Mouse (Mus musculus): ENCODE data around the gene Foxa1. TPM values are rescaled to one million over a fixed set of nuclear protein-coding genes. Genes with fewer than 3 reads are reported as not detected.
A peak's percentile ranks its signal among the peaks of the same experiment; 100 is the strongest.

Gene Foxa1
- polyA plus RNA-seq, 1 experiment from 2014 or later: 4.0 TPM

GRCm38 (mm10) chr12:57552286-57552685 lies 5.6 kb upstream of the Foxa1 start:
- TF ChIP-seq CTCF (IDR thresholded peaks at IDR 0.05; ENCODE audit: low read depth): no peak
- 17% methylated on average over 3 of the region's 3 CpGs for WGBS
- Histone ChIP-seq H3K36me3 (ENCODE audit: control insufficient read depth, insufficient read depth) (no peaks in the 10 kb centered on the region), H3K27ac (ENCODE audit: low read depth, low read length) (no peak overlapping the region), H3K27me3 (replicated peaks; ENCODE audit: control insufficient read depth, insufficient read depth, low read length) (peaks cover 54% of the 10 kb centered on the region), H3K9ac (ENCODE audit: low read depth, low read length) (no peak overlapping the region), H3K4me3 (ENCODE audit: low read depth, low read length) (no peak overlapping the region), H3K4me1 (replicated peaks; ENCODE audit: control insufficient read depth, insufficient read depth, low read length) (no peaks in the 10 kb centered on the region), H3K9me3 (ENCODE audit: control insufficient read depth) (no peaks in the 10 kb centered on the region), H3K4me2 (replicated peaks; ENCODE audit: low read depth) (no peak overlapping the region)
- no peak for ATAC-seq

GRCm38 (mm10) chr12:57550881-57551280 lies 4.2 kb upstream of the Foxa1 start:
- H3K36me3 ChIP-seq (ENCODE audit: control insufficient read depth, insufficient read depth): no peaks in the 10 kb centered on the region
- no peaks in the 10 kb centered on the region for H3K9me3 ChIP-seq (ENCODE audit: control insufficient read depth)
- WGBS: 35% methylated on average over 8 of the region's 8 CpGs
- H3K9ac ChIP-seq (ENCODE audit: low read depth, low read length): no peak overlapping the region
- no peak for ATAC-seq
- H3K27me3 ChIP-seq (replicated peaks; ENCODE audit: control insufficient read depth, insufficient read depth, low read length): peaks cover 62% of the 10 kb centered on the region
- H3K4me2 ChIP-seq (replicated peaks; ENCODE audit: low read depth): no peak overlapping the region
- TF ChIP-seq CTCF (IDR thresholded peaks at IDR 0.05; ENCODE audit: low read depth): no peak
- no peak overlapping the region for H3K4me3 ChIP-seq (ENCODE audit: low read depth, low read length)
- H3K4me1 ChIP-seq (replicated peaks; ENCODE audit: control insufficient read depth, insufficient read depth, low read length): no peaks in the 10 kb centered on the region
- H3K27ac ChIP-seq (ENCODE audit: low read depth, low read length): no peak overlapping the region

GRCm38 (mm10) chr12:57550181-57550808 lies 3.6 kb upstream of the Foxa1 start:
- Histone ChIP-seq H3K27me3 (replicated peaks; ENCODE audit: control insufficient read depth, insufficient read depth, low read length) (peaks cover 65% of the 10 kb centered on the region), H3K9ac (ENCODE audit: low read depth, low read length) (no peak overlapping the region), H3K4me1 (replicated peaks; ENCODE audit: control insufficient read depth, insufficient read depth, low read length) (no peaks in the 10 kb centered on the region), H3K27ac (ENCODE audit: low read depth, low read length) (no peak overlapping the region), H3K9me3 (ENCODE audit: control insufficient read depth) (no peaks in the 10 kb centered on the region), H3K36me3 (ENCODE audit: control insufficient read depth, insufficient read depth) (no peaks in the 10 kb centered on the region), H3K4me3 (ENCODE audit: low read depth, low read length) (no peak overlapping the region), H3K4me2 (replicated peaks; ENCODE audit: low read depth) (peak overlapping the region; percentile 33; the same call in 1 of the 2 replicates)
- TF ChIP-seq CTCF (IDR thresholded peaks at IDR 0.05; ENCODE audit: low read depth): no peak
- no peak for ATAC-seq
- 14% methylated on average over 31 of the region's 31 CpGs for whole genome bisulfite sequencing

GRCm38 (mm10) chr12:57549667-57550160 lies 3.0 kb upstream of the Foxa1 start:
- Histone ChIP-seq H3K27ac (ENCODE audit: low read depth, low read length) (no peak overlapping the region), H3K9me3 (ENCODE audit: control insufficient read depth) (no peaks in the 10 kb centered on the region), H3K36me3 (ENCODE audit: control insufficient read depth, insufficient read depth) (no peaks in the 10 kb centered on the region), H3K4me3 (ENCODE audit: low read depth, low read length) (no peak overlapping the region), H3K9ac (ENCODE audit: low read depth, low read length) (no peak overlapping the region), H3K27me3 (replicated peaks; ENCODE audit: control insufficient read depth, insufficient read depth, low read length) (peaks cover 68% of the 10 kb centered on the region), H3K4me1 (replicated peaks; ENCODE audit: control insufficient read depth, insufficient read depth, low read length) (no peaks in the 10 kb centered on the region), H3K4me2 (replicated peaks; ENCODE audit: low read depth) (peak overlapping the region; percentile 33; the same call in 1 of the 2 replicates)
- TF ChIP-seq CTCF (IDR thresholded peaks at IDR 0.05; ENCODE audit: low read depth): no peak
- no peak for ATAC-seq
- WGBS: 4% methylated on average over 15 of the region's 15 CpGs

DNA sequence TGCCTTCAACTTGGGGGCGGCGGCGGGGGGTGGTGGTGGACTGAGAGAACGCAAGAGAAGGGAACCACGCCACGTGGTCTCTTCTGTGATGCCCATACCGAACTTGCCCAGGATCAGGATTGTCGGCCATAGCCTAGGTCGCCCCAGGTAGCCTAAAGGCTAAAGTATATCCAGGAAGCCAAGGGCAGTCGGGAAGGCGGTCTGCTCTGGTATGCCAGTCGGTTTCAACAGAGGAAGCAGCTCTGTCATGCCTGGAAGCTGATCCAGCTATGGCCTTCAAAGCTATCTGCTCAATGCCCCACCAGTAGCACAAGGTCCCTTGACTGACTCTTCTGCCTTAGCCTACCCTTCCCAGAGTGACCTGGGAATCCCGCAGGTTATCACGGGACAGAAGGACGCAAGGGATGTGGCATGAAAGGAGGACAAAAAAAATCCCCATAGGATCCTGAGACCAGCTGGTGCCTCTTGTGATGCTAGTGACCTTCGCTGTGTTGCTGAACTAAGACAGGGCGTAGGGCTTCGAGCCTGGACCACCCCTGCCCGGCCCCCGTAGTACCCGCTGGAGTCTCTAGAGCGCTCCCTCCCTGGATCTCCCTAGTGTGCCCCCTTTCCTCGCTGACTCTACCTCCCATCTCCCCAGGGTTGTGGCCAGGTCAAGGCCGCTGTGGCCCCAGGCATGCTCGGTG lies 2.4 kb upstream of the Foxa1 start:
- H3K4me2 ChIP-seq (replicated peaks; ENCODE audit: low read depth): peak overlapping the region; percentile 33
- no peak for ATAC-seq
- no peaks in the 10 kb centered on the region for H3K9me3 ChIP-seq (ENCODE audit: control insufficient read depth)
- peaks cover 65% of the 10 kb centered on the region for H3K27me3 ChIP-seq (replicated peaks; ENCODE audit: control insufficient read depth, insufficient read depth, low read length)
- no peak for TF ChIP-seq CTCF (IDR thresholded peaks at IDR 0.05; ENCODE audit: low read depth)
- WGBS: 13% methylated on average over 25 of the region's 25 CpGs
- H3K36me3 ChIP-seq (ENCODE audit: control insufficient read depth, insufficient read depth): no peaks in the 10 kb centered on the region
- H3K4me3 ChIP-seq (ENCODE audit: low read depth, low read length): no peak overlapping the region
- no peak overlapping the region for H3K9ac ChIP-seq (ENCODE audit: low read depth, low read length)
- no peaks in the 10 kb centered on the region for H3K4me1 ChIP-seq (replicated peaks; ENCODE audit: control insufficient read depth, insufficient read depth, low read length)
- no peak overlapping the region for H3K27ac ChIP-seq (ENCODE audit: low read depth, low read length)

DNA sequence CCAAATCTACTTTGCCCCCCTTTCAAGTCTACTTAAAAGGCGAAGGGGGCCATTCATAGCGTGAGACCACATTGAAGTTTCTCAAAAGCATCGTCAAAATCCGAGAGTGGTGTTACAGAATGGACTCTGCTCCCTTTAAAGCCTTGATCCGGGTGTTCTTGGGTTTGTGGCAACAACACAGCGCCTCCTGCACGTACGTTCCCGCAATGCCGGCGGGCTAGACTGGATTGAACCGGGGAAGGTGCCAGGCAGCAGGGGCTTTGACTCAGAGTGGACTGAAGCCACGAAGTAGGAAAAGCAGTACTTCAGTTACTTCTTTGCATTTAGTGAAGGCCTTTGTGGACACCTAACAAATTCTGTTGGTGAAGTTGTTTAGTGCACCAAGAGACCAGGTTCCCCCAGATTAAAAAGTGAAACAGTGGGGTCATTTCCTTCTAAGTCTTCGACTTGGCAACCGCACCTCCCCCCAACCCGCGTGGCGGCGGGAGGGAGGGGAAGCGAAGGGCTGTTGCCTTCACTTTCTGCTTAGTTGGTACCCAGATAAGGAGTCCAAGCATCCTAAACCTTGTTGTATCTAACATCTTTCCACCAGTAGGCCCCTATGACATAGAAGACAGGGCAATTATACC lies 1.8 kb upstream of the Foxa1 start:
- H3K27me3 ChIP-seq (replicated peaks; ENCODE audit: control insufficient read depth, insufficient read depth, low read length): peaks cover 67% of the 10 kb centered on the region
- H3K4me1 ChIP-seq (replicated peaks; ENCODE audit: control insufficient read depth, insufficient read depth, low read length): no peaks in the 10 kb centered on the region
- peak overlapping the region; percentile 32 for H3K4me2 ChIP-seq (replicated peaks; ENCODE audit: low read depth)
- TF ChIP-seq CTCF (IDR thresholded peaks at IDR 0.05; ENCODE audit: low read depth): peak; percentile 76
- ATAC-seq: peak; percentile 26; the same call in 1 of the 2 replicates
- WGBS: 1% methylated on average over 20 of the region's 20 CpGs
- H3K9me3 ChIP-seq (ENCODE audit: control insufficient read depth): no peaks in the 10 kb centered on the region
- no peak overlapping the region for H3K9ac ChIP-seq (ENCODE audit: low read depth, low read length)
- no peaks in the 10 kb centered on the region for H3K36me3 ChIP-seq (ENCODE audit: control insufficient read depth, insufficient read depth)
- no peak overlapping the region for H3K27ac ChIP-seq (ENCODE audit: low read depth, low read length)
- H3K4me3 ChIP-seq (ENCODE audit: low read depth, low read length): no peak overlapping the region

Measured in intestine, postnatal 0 days (tissue).